8 mouse cellular contexts compared by ENCODE assay signal in the genomic region with DNA sequence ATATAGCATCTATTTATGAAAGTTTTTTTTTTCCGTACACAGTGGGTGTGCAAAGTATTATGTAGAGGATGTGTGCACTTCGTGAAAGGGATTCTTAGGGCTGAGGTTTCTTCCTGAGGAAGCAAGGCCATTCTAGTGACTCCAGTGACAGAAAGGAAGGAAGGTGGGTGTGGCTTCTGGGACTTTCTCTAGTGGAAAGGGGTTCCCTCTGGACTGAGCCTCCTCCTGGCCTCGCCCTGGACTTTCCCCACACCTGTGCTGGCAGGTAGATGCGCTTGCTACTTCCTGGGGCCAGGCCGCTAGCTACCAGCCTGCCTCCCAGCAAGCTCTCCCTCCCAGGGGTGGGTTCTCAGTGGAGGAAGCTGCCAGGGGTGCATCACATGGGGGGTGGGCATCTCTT. TPM values are rescaled to one million over a fixed set of nuclear protein-coding genes. Genes with fewer than 3 reads are reported as not detected.
DNase-seq lines count a peak whose midpoint lies in the region; ATAC-seq lines count a peak whose summit lies in the region.

No protein-coding gene starts in this region.

- H3K9ac ChIP-seq in forebrain, embryonic 16.5 days (replicated peaks; ENCODE audit: low read depth, low read length), result peak overlapping the region; percentile 63
- H3K9ac ChIP-seq in kidney, embryonic 14.5 days (ENCODE audit: low read depth, low read length), result peak overlapping the region; percentile 68; the same call in 1 of the 2 replicates
- H3K9ac ChIP-seq in midbrain, embryonic 11.5 days (ENCODE audit: low read length), result no peak overlapping the region

- peak; percentile 41 for DNase-seq in kidney, adult 11 months
- DNase-seq in kidney, adult 18-20 months, result no peak
- DNase-seq in midbrain, embryonic 11.5 days (ENCODE audit: low spot score, missing footprints), result no peak
- DNase-seq in right cerebral cortex, adult 18-20 months, result no peak
- no peak for DNase-seq in retina, postnatal 1 day
- no peak for DNase-seq in adrenal gland, adult (ENCODE audit: inconsistent age in 2 of 2, low spot score in 1 of 2)

- no peaks in the 10 kb centered on the region for H3K9me3 ChIP-seq in forebrain, embryonic 16.5 days (ENCODE audit: control insufficient read depth, low read length)
- H3K9me3 ChIP-seq in kidney, embryonic 14.5 days (ENCODE audit: control insufficient read depth, low read length), result no peaks in the 10 kb centered on the region
- H3K9me3 ChIP-seq in midbrain, embryonic 11.5 days (ENCODE audit: control insufficient read depth, low read length), result no peaks in the 10 kb centered on the region

- 54% methylated on average over 5 of the region's 5 CpGs for WGBS in forebrain, embryonic 16.5 days
- 69% methylated on average over 5 of the region's 5 CpGs for WGBS in kidney, embryonic 14.5 days
- WGBS in midbrain, embryonic 11.5 days, result 78% methylated on average over 5 of the region's 5 CpGs

- peak overlapping the region; percentile 83 for H3K4me2 ChIP-seq in forebrain, embryonic 16.5 days (ENCODE audit: low read length)
- peak overlapping the region; percentile 85 for H3K4me2 ChIP-seq in kidney, embryonic 14.5 days (replicated peaks; ENCODE audit: low read depth, low read length)
- H3K4me2 ChIP-seq in midbrain, embryonic 11.5 days, result peak overlapping the region; percentile 98

- H3K36me3 ChIP-seq in forebrain, embryonic 16.5 days (ENCODE audit: control insufficient read depth, insufficient read depth), result no peaks in the 10 kb centered on the region
- H3K36me3 ChIP-seq in kidney, embryonic 14.5 days (ENCODE audit: control insufficient read depth, insufficient read depth, low read length), result no peaks in the 10 kb centered on the region
- no peaks in the 10 kb centered on the region for H3K36me3 ChIP-seq in midbrain, embryonic 11.5 days (ENCODE audit: control insufficient read depth, insufficient read depth, low read length)

- no peak overlapping the region for H3K27ac ChIP-seq in forebrain, embryonic 16.5 days (ENCODE audit: low read length)
- no peak overlapping the region; the same call in 1 of the 2 replicates for H3K27ac ChIP-seq in kidney, embryonic 14.5 days (ENCODE audit: low read depth, low read length)
- H3K27ac ChIP-seq in midbrain, embryonic 11.5 days (ENCODE audit: low read depth, low read length), result no peak overlapping the region

- H3K4me3 ChIP-seq in forebrain, embryonic 16.5 days (replicated peaks; ENCODE audit: low read length), result peak overlapping the region; percentile 66
- H3K4me3 ChIP-seq in kidney, embryonic 14.5 days (ENCODE audit: low read length), result peak overlapping the region; percentile 77
- peak overlapping the region; percentile 61; the same call in 1 of the 2 replicates for H3K4me3 ChIP-seq in midbrain, embryonic 11.5 days (ENCODE audit: low read depth, low read length)

- ATAC-seq in forebrain, embryonic 16.5 days, result no peak
- ATAC-seq in kidney, embryonic 14.5 days (ENCODE audit: low FRiP score, low TSS enrichment), result no peak
- no peak for ATAC-seq in midbrain, embryonic 11.5 days (ENCODE audit: low FRiP score)

- H3K4me1 ChIP-seq in forebrain, embryonic 16.5 days (replicated peaks; ENCODE audit: control insufficient read depth, insufficient read depth, low read length), result peaks cover 30% of the 10 kb centered on the region
- H3K4me1 ChIP-seq in kidney, embryonic 14.5 days (ENCODE audit: control insufficient read depth, insufficient read depth, low read length), result peaks cover 17% of the 10 kb centered on the region
- peaks cover 10% of the 10 kb centered on the region for H3K4me1 ChIP-seq in midbrain, embryonic 11.5 days (ENCODE audit: control insufficient read depth, insufficient read depth, low read length)

- no peaks in the 10 kb centered on the region for H3K27me3 ChIP-seq in forebrain, embryonic 16.5 days (replicated peaks; ENCODE audit: control insufficient read depth, insufficient read depth, low read length)
- H3K27me3 ChIP-seq in kidney, embryonic 14.5 days (ENCODE audit: control insufficient read depth, insufficient read depth, low read length), result no peaks in the 10 kb centered on the region
- no peaks in the 10 kb centered on the region for H3K27me3 ChIP-seq in midbrain, embryonic 11.5 days (ENCODE audit: control insufficient read depth, insufficient read depth, low read length)

RNA-seq across cellular contexts. Expression of gene Flnb, which starts 1.7 kb away (rescaled TPM):
- polyA plus RNA-seq in forebrain, embryonic 16.5 days (2015; fragmentation: Nextera tagmentation; extraction: Ambion mirVana), result 10.5 and 16.2 TPM in 2 replicates
- polyA plus RNA-seq in kidney, embryonic 14.5 days (2014; fragmentation: Nextera tagmentation; extraction: Ambion mirVana), result 12.7 and 25.7 TPM in 2 replicates
- polyA plus RNA-seq in midbrain, embryonic 11.5 days (2014; fragmentation: Nextera tagmentation; extraction: Ambion mirVana), result 10.9 and 12.0 TPM in 2 replicates

RNA-seq across cellular contexts. Expression of gene Gm26661, which starts 28.1 kb away (rescaled TPM):
- not detected in 2 replicates for polyA plus RNA-seq in forebrain, embryonic 16.5 days (2015; fragmentation: Nextera tagmentation; extraction: Ambion mirVana)
- not detected in 2 replicates for polyA plus RNA-seq in kidney, embryonic 14.5 days (2014; fragmentation: Nextera tagmentation; extraction: Ambion mirVana)
- polyA plus RNA-seq in midbrain, embryonic 11.5 days (2014; fragmentation: Nextera tagmentation; extraction: Ambion mirVana), result not detected in 2 replicates
